Mouse (Mus musculus) neural tube, embryonic 13.5 days (tissue): ENCODE measurements around the gene Plbd2. TPM values are rescaled to one million over a fixed set of nuclear protein-coding genes. Genes with fewer than 3 reads are reported as not detected.
"Not testable (repeated sequence)": the region's sequence is repeated elsewhere in the genome, so short reads cannot be mapped to it uniquely, and the experiment has no call there.

ENCODE experiments used
- ATAC-seq: fragments of 200-750 bp; cut with Nextera tagmentation; 2 replicates; pipeline ENCODE4 v1.8.0; 2017; ENCODE audit warnings: low read depth, mild to moderate bottlenecking, moderate TSS enrichment, moderate library complexity
- H3K27ac ChIP-seq: fragments of 300-500 bp; sonication (generic); replicated peaks from 2 replicates; pipeline ENCODE4 v1.5.1; 2015; ENCODE audit warnings: moderate library complexity, mild to moderate bottlenecking, inconsistent platforms
- H3K27me3 ChIP-seq: fragments of 300-500 bp; sonication (generic); 2 replicates; pipeline ENCODE4 v1.6.1; 2015; ENCODE audit warnings: mild to moderate bottlenecking, inconsistent platforms
- H3K36me3 ChIP-seq: fragments of 300-500 bp; sonication (generic); 2 replicates; pipeline ENCODE4 v1.6.1; 2015; ENCODE audit warnings: mild to moderate bottlenecking, inconsistent platforms
- H3K4me1 ChIP-seq: fragments of 300-500 bp; sonication (generic); replicated peaks from 2 replicates; pipeline ENCODE4 v1.6.1; 2015; ENCODE audit warnings: inconsistent platforms
- H3K4me2 ChIP-seq: fragments of 300-500 bp; sonication (generic); 2 replicates; pipeline ENCODE4 v1.6.1; 2015; ENCODE audit warnings: inconsistent platforms, mild to moderate bottlenecking, moderate library complexity
- H3K4me3 ChIP-seq: fragments of 300-500 bp; sonication (generic); 2 replicates; pipeline ENCODE4 v1.5.1; 2015; ENCODE audit warnings: mild to moderate bottlenecking, inconsistent platforms
- H3K9ac ChIP-seq: fragments of 300-500 bp; sonication (generic); 2 replicates; pipeline ENCODE4 v1.6.1; 2015; ENCODE audit warnings: moderate library complexity, mild to moderate bottlenecking, inconsistent platforms
- H3K9me3 ChIP-seq: fragments of 300-500 bp; sonication (generic); 2 replicates; pipeline ENCODE4 v1.6.1; 2016; ENCODE audit warnings: inconsistent platforms
- WGBS: fragments of 180-500 bp; shearing (Covaris S2); methylation state at CpG from one replicate; pipeline ENCODE4 v1.1.7; 2015; 5-methylcytosine and 5-hydroxymethylcytosine counted together
- polyA plus RNA-seq: library from polyadenylated mRNA; unstranded; fragments of >200 nt; fragmentation: Nextera tagmentation; extraction: Ambion mirVana; gene quantifications from 2 replicates; pipeline ENCODE4 v1.2.1, GENCODE M21; 2015

The Plbd2 gene
- polyA plus RNA-seq, 1 experiment from 2014 or later, result 42.8 TPM

DNA sequence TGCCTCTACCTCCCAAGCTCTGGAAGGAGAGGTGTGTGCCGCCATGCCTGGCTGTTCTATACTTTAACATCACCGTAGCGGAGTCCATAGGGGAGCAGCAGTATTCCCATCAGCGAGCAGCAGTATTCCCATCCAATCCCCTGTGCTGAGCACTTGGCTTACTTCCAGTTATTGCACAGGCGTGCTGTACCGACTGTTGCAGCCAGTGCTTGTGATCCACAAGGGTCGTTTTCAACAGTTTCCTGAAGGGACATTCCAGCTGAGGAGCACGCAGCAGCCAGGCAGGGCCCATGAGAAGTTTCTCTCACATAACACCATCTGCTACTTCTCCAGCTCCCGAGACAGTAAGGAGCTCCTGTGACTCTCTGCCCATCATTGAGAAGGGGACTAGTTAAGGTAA is 3.1 kb upstream of the Plbd2 start:
- Histone ChIP-seq H3K4me3 (no peak overlapping the region), H3K27me3 (0 out of 2 replicates have a peak, but pooled peaks cover 3% of the 10 kb centered on the region), H3K27ac (peak overlapping the region; percentile 23; the same call in 1 of the 2 replicates), H3K9ac (no peak overlapping the region), H3K36me3 (no peaks in the 10 kb centered on the region), H3K4me1 (peaks cover 51% of the 10 kb centered on the region), H3K9me3 (no peaks in the 10 kb centered on the region), H3K4me2 (no peak overlapping the region)
- no peak for ATAC-seq
- 38% methylated on average over 9 of the region's 9 CpGs for WGBS

DNA sequence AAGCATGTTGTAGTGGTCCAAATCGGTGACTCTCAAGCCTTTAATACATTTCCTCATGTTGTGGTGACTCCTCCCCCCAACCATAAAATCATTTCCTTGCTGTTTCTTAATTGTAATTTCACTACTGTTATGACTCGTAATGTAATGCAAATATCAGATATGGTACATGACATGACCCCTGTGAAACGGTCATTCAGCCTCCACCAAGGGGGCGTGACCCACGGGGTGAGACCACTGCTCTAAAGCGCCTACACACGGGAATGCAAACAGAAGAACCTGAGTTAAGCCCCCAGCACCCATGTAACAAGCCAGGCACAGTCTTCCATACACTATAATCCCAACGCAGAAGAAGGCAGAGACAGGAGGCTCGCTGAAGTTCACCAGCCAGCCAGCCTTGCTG is 2.4 kb upstream of the Plbd2 start:
- peaks cover 46% of the 10 kb centered on the region for H3K4me1 ChIP-seq
- no peaks in the 10 kb centered on the region for H3K36me3 ChIP-seq
- no peaks in the 10 kb centered on the region for H3K27me3 ChIP-seq
- no peak overlapping the region for H3K4me2 ChIP-seq
- no peak overlapping the region for H3K27ac ChIP-seq
- no peak overlapping the region for H3K4me3 ChIP-seq
- H3K9me3 ChIP-seq, result no peaks in the 10 kb centered on the region
- 70% methylated on average over 9 of the region's 9 CpGs for WGBS
- H3K9ac ChIP-seq, result no peak overlapping the region
- ATAC-seq, result no peak

DNA sequence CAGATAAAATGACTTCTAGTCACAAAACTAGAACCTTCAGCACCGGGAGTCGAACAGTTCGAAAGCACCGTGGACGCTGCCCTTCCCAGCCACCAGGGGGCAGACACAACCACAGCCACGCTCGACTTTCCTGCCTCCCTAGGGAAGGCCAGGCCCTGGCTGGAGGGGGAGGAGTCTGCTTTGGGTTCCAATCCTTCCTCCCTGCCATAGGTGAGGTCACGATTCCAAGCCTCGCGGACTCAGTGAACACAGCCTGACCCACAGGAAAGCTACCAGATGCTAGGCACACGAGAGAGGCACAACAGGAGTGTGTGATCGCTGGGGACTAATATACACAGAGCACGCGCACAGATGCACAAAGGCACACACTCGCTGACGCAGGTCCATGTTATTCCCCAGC is 1.9 kb upstream of the Plbd2 start:
- Histone ChIP-seq H3K27me3 (no peaks in the 10 kb centered on the region), H3K36me3 (no peaks in the 10 kb centered on the region), H3K4me3 (no peak overlapping the region), H3K9me3 (no peaks in the 10 kb centered on the region), H3K27ac (no peak overlapping the region), H3K9ac (no peak overlapping the region), H3K4me2 (no peak overlapping the region), H3K4me1 (peaks cover 42% of the 10 kb centered on the region)
- no peak for ATAC-seq
- WGBS, result 17% methylated on average over 16 of the region's 16 CpGs

DNA sequence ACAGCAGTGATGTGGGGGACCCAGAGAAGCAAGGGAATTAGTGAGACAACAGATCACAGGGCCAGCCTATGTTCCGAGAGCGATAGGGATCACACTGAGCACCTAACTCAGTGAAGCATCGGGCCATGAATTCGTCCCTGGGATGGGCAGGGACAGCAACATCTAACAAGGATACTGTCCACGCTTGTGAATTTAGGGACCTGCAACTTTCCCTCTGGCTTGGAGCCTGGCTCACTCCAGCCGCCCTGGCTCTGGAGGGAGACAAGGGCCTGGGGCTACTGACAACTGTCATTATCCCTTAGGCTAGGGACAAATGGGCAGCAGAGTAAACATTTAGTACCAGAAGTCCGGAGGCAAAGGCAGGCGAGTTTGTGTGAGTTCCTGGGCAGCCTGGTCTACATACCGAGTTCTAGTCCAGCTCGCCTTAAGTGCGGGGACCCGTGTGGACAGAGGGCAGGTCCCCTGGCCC is 716 bp downstream of the Plbd2 start:
- WGBS, result 9% methylated on average over 12 of the region's 12 CpGs
- H3K9ac ChIP-seq, result peak overlapping the region; percentile 83
- no peak for ATAC-seq
- H3K4me1 ChIP-seq, result peaks cover 36% of the 10 kb centered on the region
- peak overlapping the region; percentile 93 for H3K4me2 ChIP-seq
- H3K27ac ChIP-seq, result no peak overlapping the region
- H3K4me3 ChIP-seq, result peak overlapping the region; percentile 89
- no peaks in the 10 kb centered on the region for H3K9me3 ChIP-seq
- H3K36me3 ChIP-seq, result peaks cover 14% of the 10 kb centered on the region; the same call in 1 of the 2 replicates
- H3K27me3 ChIP-seq, result no peaks in the 10 kb centered on the region

DNA sequence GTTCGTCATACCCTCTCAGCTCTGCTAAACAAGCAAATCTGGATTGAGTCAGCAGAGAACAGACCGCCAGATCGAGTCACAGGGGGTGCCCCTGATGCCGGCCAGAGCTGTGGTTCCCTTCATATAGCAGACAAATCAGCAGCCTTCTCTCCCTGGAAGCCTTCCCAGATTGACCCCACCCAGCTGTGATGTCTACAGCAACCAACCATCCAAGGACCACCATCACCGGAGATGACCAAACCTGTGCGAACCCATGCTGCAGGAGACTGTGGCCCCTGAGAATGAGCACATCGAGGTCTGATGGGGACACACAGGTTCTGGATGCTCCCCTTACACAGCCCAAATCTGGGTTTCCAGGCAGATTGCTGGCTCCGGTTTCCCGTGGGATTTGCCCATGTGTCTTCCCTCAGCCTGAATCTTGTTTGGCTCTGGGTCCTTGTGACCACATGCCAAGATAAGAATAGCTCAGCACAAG is 1.2 kb downstream of the Plbd2 start:
- peak overlapping the region; percentile 83 for H3K9ac ChIP-seq
- H3K4me1 ChIP-seq, result peaks cover 32% of the 10 kb centered on the region
- ATAC-seq, result no peak
- peaks cover 19% of the 10 kb centered on the region for H3K36me3 ChIP-seq
- peak overlapping the region; percentile 89 for H3K4me3 ChIP-seq
- no peaks in the 10 kb centered on the region for H3K9me3 ChIP-seq
- H3K4me2 ChIP-seq, result peak overlapping the region; percentile 93
- H3K27ac ChIP-seq, result no peak overlapping the region
- 74% methylated on average over 9 of the region's 9 CpGs for WGBS
- H3K27me3 ChIP-seq, result no peaks in the 10 kb centered on the region

DNA sequence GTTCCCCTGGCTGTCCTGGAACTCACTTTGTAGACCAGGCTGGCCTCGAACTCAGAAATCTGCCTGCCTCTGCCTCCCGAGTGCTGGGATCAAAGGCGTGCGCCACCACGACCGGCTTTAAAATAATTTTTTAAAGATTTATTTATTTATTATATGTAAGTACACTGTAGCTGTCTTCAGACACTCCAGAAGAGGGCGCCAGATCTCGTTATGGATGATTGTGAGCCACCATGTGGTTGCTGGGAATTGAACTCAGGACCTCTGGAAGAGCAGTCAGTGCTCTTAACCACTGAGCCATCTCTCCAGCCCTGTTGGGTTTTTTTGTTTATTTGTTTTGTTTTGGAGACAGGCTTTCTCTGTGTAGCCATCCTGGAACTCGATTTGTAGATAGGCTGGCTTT is 2.8 kb downstream of the Plbd2 start:
- not testable (repeated sequence) for H3K9me3 ChIP-seq, H3K9ac ChIP-seq, H3K4me3 ChIP-seq, H3K27me3 ChIP-seq, H3K4me2 ChIP-seq, H3K27ac ChIP-seq, ATAC-seq
- WGBS, result 90% methylated on average over 9 of the region's 9 CpGs
- H3K36me3 ChIP-seq, result peaks cover 30% of the 10 kb centered on the region
- peaks cover 22% of the 10 kb centered on the region for H3K4me1 ChIP-seq

DNA sequence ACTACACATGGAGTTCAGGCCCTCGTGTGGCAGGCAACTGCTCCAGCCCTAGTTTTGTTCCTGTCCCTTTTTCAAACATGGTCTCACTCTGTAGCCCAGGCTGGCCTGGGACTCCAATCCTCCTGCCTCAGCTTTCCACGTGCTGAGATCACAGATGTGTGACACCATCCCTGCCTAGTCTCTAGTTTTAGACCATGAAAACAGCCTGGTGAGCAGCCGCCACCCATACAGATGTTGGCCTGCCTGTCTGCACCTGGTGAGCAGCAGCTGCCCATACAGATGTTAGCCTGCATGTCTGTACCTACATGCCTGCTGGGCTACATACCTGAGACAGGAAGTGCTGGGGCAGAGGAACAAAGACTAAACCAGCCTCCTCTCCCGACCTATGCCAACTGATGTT is 4.2 kb downstream of the Plbd2 start:
- H3K9me3 ChIP-seq, result no peaks in the 10 kb centered on the region
- H3K27me3 ChIP-seq, result no peaks in the 10 kb centered on the region
- peaks cover 18% of the 10 kb centered on the region for H3K4me1 ChIP-seq
- 91% methylated on average over 4 of the region's 4 CpGs for WGBS
- H3K4me3 ChIP-seq, result no peak overlapping the region
- ATAC-seq, result no peak
- H3K4me2 ChIP-seq, result no peak overlapping the region
- no peak overlapping the region for H3K27ac ChIP-seq
- H3K36me3 ChIP-seq, result peaks cover 40% of the 10 kb centered on the region
- no peak overlapping the region; the same call in 1 of the 2 replicates for H3K9ac ChIP-seq

DNA sequence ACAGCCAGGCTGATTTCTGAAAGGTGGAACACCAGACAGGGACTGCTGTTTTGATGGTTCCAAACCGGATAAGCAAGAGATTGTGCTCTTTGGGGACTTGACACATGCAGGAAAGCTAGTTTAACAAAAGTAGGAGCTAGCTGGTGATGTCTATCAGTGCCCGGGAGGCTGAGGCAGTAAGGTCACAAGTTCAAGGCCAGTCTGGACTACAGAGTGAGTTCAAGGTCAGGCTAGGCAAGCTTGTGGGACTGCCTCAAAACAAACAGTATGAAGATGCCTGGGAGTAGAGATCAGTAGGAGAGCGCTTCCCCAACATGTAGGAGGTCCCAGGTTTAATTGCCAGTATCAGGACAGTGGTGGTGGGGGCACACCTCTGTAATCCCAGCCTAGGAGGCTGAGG is 6.4 kb downstream of the Plbd2 start:
- Histone ChIP-seq H3K4me2 (no peak overlapping the region), H3K9me3 (no peaks in the 10 kb centered on the region), H3K9ac (no peak overlapping the region), H3K4me1 (peaks cover 12% of the 10 kb centered on the region), H3K27ac (no peak overlapping the region), H3K36me3 (peaks cover 62% of the 10 kb centered on the region), H3K27me3 (no peaks in the 10 kb centered on the region), H3K4me3 (no peak overlapping the region)
- no peak for ATAC-seq
- WGBS, result 92% methylated on average over 3 of the region's 3 CpGs

DNA sequence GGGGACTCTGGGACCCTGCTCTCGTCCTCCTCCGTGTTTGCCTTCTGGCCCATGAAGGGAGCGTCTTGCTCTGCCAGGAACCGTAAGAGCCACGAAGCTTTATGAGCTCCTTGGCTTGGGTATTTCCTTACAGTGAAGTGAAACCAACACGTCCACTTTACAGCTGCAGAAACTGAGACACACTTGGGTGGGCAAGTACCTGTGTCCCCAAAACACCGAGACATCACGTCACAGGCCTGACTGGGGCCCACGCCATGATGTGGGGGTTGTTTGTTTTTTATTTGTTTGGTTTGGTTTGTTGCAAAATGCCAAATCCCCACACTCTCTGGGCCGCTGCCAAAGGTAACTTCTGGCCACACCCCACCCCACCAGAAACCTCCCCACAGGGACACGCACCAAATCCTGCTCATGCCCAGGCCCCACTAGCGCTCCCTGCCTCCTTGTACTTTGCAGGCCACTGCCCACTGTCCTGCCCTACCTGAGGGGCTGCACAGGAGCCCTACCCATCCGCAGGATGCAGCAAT is 7.7 kb downstream of the Plbd2 start:
- no peak overlapping the region for H3K4me2 ChIP-seq
- no peaks in the 10 kb centered on the region for H3K9me3 ChIP-seq
- H3K4me1 ChIP-seq, result peaks cover 7% of the 10 kb centered on the region
- no peak overlapping the region for H3K4me3 ChIP-seq
- H3K9ac ChIP-seq, result no peak overlapping the region
- H3K36me3 ChIP-seq, result peaks cover 67% of the 10 kb centered on the region
- no peak overlapping the region for H3K27ac ChIP-seq
- H3K27me3 ChIP-seq, result no peaks in the 10 kb centered on the region
- 91% methylated on average over 13 of the region's 13 CpGs for WGBS
- no peak for ATAC-seq

DNA sequence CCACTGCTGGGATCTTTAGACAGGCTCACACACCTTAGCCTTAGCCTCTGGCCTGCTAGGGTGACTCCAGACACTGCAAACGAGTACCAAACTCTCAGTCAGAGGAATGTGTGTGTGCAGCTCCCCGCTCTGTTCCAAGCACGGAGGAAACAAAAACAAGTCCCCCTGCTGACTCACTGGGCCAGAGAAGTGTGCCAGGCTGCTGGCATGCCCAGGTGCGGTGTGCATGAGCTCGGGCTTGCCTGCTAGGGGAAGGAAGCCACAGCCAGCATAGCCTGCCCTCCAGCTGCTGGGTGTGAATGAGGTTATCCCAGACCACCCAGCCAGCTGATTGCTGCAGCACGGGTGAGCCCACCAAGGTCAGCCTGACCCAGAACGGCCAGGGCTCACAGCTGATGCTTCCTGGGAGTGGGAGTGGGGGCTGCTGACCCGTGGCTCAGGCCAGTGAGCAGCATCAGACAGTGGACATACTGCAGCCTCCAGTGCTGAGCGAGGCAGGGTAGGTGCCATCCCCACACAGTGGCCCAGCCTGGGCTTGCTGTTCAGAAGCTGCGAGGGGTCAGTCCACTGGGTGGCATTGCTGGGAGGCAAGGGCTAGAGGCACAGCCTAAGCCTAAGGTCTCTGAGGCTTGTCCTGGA is 8.2 kb downstream of the Plbd2 start:
- H3K4me3 ChIP-seq, result no peak overlapping the region
- H3K27me3 ChIP-seq, result no peaks in the 10 kb centered on the region
- H3K9ac ChIP-seq, result no peak overlapping the region
- no peak for ATAC-seq
- H3K9me3 ChIP-seq, result no peaks in the 10 kb centered on the region
- H3K27ac ChIP-seq, result no peak overlapping the region
- no peak overlapping the region for H3K4me2 ChIP-seq
- H3K36me3 ChIP-seq, result peaks cover 73% of the 10 kb centered on the region
- H3K4me1 ChIP-seq, result peaks cover 13% of the 10 kb centered on the region
- 80% methylated on average over 10 of the region's 10 CpGs for WGBS

DNA sequence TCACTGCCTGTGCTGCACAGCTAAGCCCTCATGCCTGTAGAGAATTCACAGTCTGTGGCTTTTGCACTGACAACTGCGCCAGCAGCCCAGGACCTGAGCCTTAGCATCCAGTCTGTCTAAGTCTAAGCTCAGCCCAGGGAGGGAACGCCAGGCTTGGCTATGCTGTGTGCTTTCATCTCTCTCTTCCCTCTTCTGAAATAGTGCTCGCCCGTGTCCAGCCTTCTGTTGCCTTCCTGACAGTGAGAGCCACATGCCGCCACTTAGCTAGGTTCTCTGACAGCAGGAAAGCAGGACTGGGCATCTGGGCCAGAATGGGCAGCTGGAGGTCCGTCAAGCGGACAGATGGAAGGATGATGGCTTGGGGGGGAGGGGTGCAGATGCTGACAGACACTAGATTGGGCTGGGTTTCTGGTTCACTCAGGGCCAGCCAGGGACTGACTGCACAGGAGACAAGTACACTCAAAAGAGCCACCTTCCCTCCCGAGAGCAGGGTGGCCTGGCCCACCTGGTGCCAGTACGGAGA is 9.5 kb downstream of the Plbd2 start:
- Histone ChIP-seq H3K27ac (0 out of 2 replicates have a peak overlapping the region, but pooled peaks have one; percentile 23), H3K4me1 (peaks cover 13% of the 10 kb centered on the region), H3K4me2 (no peak overlapping the region), H3K9me3 (no peaks in the 10 kb centered on the region), H3K27me3 (no peaks in the 10 kb centered on the region), H3K9ac (no peak overlapping the region), H3K36me3 (peaks cover 76% of the 10 kb centered on the region), H3K4me3 (no peak overlapping the region)
- no peak for ATAC-seq
- WGBS, result 71% methylated on average over 9 of the region's 9 CpGs

DNA sequence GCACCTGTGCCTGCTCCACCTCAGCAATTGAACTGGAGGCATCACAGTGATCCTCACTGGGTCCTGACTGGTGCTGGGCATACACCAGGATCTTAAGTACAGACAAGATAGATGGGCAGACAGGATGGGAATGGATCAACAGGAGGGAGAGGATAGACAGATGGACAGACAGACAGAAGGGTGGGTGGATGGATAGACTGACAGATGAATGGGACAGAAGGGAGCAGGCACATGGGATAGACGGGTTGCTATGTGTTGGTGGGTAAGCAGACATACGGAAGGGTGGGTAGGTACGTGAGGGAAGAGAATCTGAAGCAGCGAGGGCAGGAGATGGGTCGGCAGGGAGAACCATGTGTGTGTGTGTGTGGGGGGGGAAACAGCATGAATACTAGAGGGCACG is 10.0 kb downstream of the Plbd2 start:
- Histone ChIP-seq H3K36me3 (peaks cover 77% of the 10 kb centered on the region), H3K4me1 (peaks cover 13% of the 10 kb centered on the region), H3K4me3 (no peak overlapping the region), H3K27ac (0 out of 2 replicates have a peak overlapping the region, but pooled peaks have one; percentile 23), H3K9ac (no peak overlapping the region), H3K4me2 (no peak overlapping the region), H3K9me3 (no peaks in the 10 kb centered on the region), H3K27me3 (no peaks in the 10 kb centered on the region)
- ATAC-seq, result no peak
- 86% methylated on average over 6 of the region's 6 CpGs for WGBS
